Mouse (Mus musculus): ENCODE data around the gene Bpgm.

DNA sequence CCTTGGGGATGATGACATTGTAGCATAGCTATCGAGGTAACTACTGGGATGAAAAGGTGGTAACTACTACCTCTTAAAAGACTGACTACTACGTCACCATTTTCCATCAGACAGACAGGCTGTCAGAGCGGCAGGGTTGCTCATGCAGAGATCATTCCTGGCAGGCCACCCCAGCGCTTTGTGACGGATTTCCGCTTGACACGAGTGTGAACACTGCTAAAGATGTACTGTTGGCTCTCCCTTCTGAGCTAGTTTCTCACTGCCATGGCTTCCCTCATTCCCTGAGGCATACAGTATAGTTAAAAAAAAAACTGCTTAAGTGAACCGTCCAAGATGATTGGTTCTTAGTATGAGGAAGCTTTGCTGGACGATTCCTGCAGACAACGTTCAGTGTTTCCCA lies 69.3 kb downstream of the Bpgm start:
- no peak for TF ChIP-seq CTCF (IDR thresholded peaks at IDR 0.05)
- no peak for TF ChIP-seq EP300 (IDR thresholded peaks at IDR 0.05)
